Mouse (Mus musculus): Measurements from ENCODE around the gene Prc1.

Prc1 gene

GRCm38 (mm10) chr7:80336932-80337331 lies 42.7 kb downstream of the Prc1 start:
- DNase-seq (ENCODE audit: low spot score) = no peak

GRCm38 (mm10) chr7:80339371-80339770 lies 45.1 kb downstream of the Prc1 start:
- DNase-seq (ENCODE audit: low spot score) = no peak

GRCm38 (mm10) chr7:80339793-80340628 lies 45.8 kb downstream of the Prc1 start:
- DNase-seq (ENCODE audit: low spot score) = peak; percentile 98

GRCm38 (mm10) chr7:80340793-80341192 lies 46.5 kb downstream of the Prc1 start, which contains the start of gene Unc45a:
Gene Unc45a (minus strand): TSS chr7:80341005.
- DNase-seq (ENCODE audit: low spot score) = peak; percentile 72

GRCm38 (mm10) chr7:80341793-80342192 lies 47.5 kb downstream of the Prc1 start:
- no peak for DNase-seq (ENCODE audit: low spot score)

GRCm38 (mm10) chr7:80342858-80343257 lies 48.6 kb downstream of the Prc1 start, which contains the start of gene Hddc3:
Gene Hddc3 (plus strand): TSS chr7:80343104.
- DNase-seq (ENCODE audit: low spot score) = peak; percentile 84

- no peak for DNase-seq (ENCODE audit: low spot score)
Observed at GRCm38 (mm10) chr7:80343270-80344018, 49.2 kb downstream of the Prc1 start.

- no peak for DNase-seq (ENCODE audit: low spot score)
Observed at GRCm38 (mm10) chr7:80346173-80346572, 51.9 kb downstream of the Prc1 start.

- DNase-seq (ENCODE audit: low spot score) = peak; percentile 38
Observed at GRCm38 (mm10) chr7:80346830-80347229, 52.6 kb downstream of the Prc1 start.

- DNase-seq (ENCODE audit: low spot score) = no peak
Observed at GRCm38 (mm10) chr7:80347670-80348586, 53.7 kb downstream of the Prc1 start.

- no peak for DNase-seq (ENCODE audit: low spot score)
Observed at GRCm38 (mm10) chr7:80350808-80351207, 56.6 kb downstream of the Prc1 start.

GRCm38 (mm10) chr7:80352920-80353319 lies 58.7 kb downstream of the Prc1 start:
- no peak for DNase-seq (ENCODE audit: low spot score)

- no peak for DNase-seq (ENCODE audit: low spot score)
Observed at GRCm38 (mm10) chr7:80356351-80356750, 62.1 kb downstream of the Prc1 start.

- no peak for DNase-seq (ENCODE audit: low spot score)
Observed at GRCm38 (mm10) chr7:80357156-80357555, 62.9 kb downstream of the Prc1 start.

- peak; percentile 53 for DNase-seq (ENCODE audit: low spot score)
Observed at GRCm38 (mm10) chr7:80358039-80358438, 63.8 kb downstream of the Prc1 start.

GRCm38 (mm10) chr7:80360435-80360834 lies 66.2 kb downstream of the Prc1 start:
- DNase-seq (ENCODE audit: low spot score) = no peak

- no peak for DNase-seq (ENCODE audit: low spot score)
Observed at GRCm38 (mm10) chr7:80365759-80366158, 71.5 kb downstream of the Prc1 start.
